In the genomic region with DNA sequence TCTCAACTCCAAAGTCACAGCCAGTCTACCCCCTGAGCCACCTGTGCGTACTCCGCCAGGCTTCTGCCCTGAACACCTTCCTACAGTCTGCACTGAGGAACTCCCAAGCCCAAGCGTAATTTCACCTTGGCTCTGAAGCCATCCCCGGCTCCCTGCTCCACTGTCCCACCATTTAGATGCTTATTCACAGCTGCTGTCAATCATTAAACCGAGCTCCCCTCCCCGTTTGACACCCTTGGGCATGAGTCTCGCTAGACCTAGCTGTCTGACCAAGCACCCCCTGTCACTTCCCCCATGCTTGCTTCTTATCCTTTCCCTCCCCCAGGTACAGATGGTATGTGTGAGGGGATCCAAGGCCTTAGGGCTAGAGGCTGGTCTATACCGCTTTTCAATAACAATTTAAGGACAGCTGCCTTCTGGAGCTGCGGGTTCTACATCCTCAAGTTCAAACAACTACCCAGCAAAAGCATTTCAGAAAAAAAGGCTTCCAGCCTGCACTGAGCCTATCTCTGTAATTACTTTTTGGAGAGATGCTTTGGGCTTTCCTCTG, we compare ENCODE assay signal across 12 mouse cellular contexts. TPM values are rescaled to one million over a fixed set of nuclear protein-coding genes. Genes with fewer than 3 reads are reported as not detected.
DNase-seq lines count a peak whose midpoint lies in the region; ATAC-seq and TF ChIP-seq lines count a peak whose summit lies in the region.
"Had no signal": no experiment of that assay in that cellular context is flagged by ENCODE, and none has a peak within 500 bp of the region (broad histone marks: within the 10 kb centered on the region; RNA-seq: fewer than 3 reads in every experiment).

No protein-coding gene starts in this region.

- DNase-seq in lung, postnatal 10 days, result no peak
- DNase-seq in embryonic facial prominence, embryonic 14.5 days (ENCODE audit: low spot score), result no peak
- DNase-seq in kidney, adult 8-10 months, result peak; percentile 86 to 87
- no peak for DNase-seq in limb, embryonic 14.5 days (ENCODE audit: low spot score)
- DNase-seq in left cerebral cortex, postnatal 10 days (ENCODE audit: extremely low spot score in 1 of 2, low spot score in 2 of 2), result no peak
- no peak for DNase-seq in embryo, embryonic 10.5 days (ENCODE audit: low spot score)
- no peak for DNase-seq in ovary, postnatal 36 days (ENCODE audit: low spot score)
- DNase-seq: heart, adult 11 months had no signal

- TF ChIP-seq POLR2A in limb, embryonic 14.5 days (IDR thresholded peaks at IDR 0.05; ENCODE audit: borderline replicate concordance, extremely low read depth, insufficient read depth, insufficient read length), result no peak

- H3K9ac ChIP-seq in lung, embryonic 15.5 days, result no peak overlapping the region
- peak overlapping the region; percentile 40; the same call in 1 of the 2 replicates for H3K9ac ChIP-seq in embryonic facial prominence, embryonic 14.5 days (ENCODE audit: low read depth, low read length)
- peak overlapping the region; percentile 29; the same call in 1 of the 2 replicates for H3K9ac ChIP-seq in limb, embryonic 14.5 days (ENCODE audit: low read depth, low read length, severe bottlenecking)

- no peaks in the 10 kb centered on the region for H3K36me3 ChIP-seq in lung, embryonic 15.5 days
- no peaks in the 10 kb centered on the region for H3K36me3 ChIP-seq in embryonic facial prominence, embryonic 14.5 days (ENCODE audit: control insufficient read depth, insufficient read depth, low read length)
- H3K36me3 ChIP-seq in limb, embryonic 14.5 days (ENCODE audit: control insufficient read depth, insufficient read depth, low read length), result no peaks in the 10 kb centered on the region

- no peak overlapping the region for H3K4me3 ChIP-seq in lung, embryonic 15.5 days
- H3K4me3 ChIP-seq in embryonic facial prominence, embryonic 14.5 days (ENCODE audit: low read depth, low read length), result no peak overlapping the region
- no peak overlapping the region for H3K4me3 ChIP-seq in limb, embryonic 14.5 days (replicated peaks; ENCODE audit: low read length)

- H3K4me1 ChIP-seq in lung, embryonic 15.5 days, result peaks cover 82% of the 10 kb centered on the region
- H3K4me1 ChIP-seq in embryonic facial prominence, embryonic 14.5 days (ENCODE audit: control insufficient read depth, insufficient read depth, low read length), result peaks cover 30% of the 10 kb centered on the region
- peaks cover 34% of the 10 kb centered on the region for H3K4me1 ChIP-seq in limb, embryonic 14.5 days (ENCODE audit: control insufficient read depth, insufficient read depth, low read length)

- no peak for ATAC-seq in lung, embryonic 15.5 days (ENCODE audit: borderline replicate concordance, extremely low read depth, low FRiP score, low TSS enrichment)
- no peak for ATAC-seq in embryonic facial prominence, embryonic 14.5 days (ENCODE audit: low read depth)
- no peak for ATAC-seq in limb, embryonic 14.5 days (ENCODE audit: low FRiP score, low read depth)

- H3K27ac ChIP-seq in lung, embryonic 15.5 days, result peak overlapping the region; percentile 45
- H3K27ac ChIP-seq in embryonic facial prominence, embryonic 14.5 days (replicated peaks; ENCODE audit: low read depth, low read length), result peak overlapping the region; percentile 79
- H3K27ac ChIP-seq in limb, embryonic 14.5 days (replicated peaks; ENCODE audit: low read depth, low read length), result peak overlapping the region; percentile 52; the same call in 1 of the 2 replicates

- H3K9me3 ChIP-seq in lung, embryonic 15.5 days, result no peaks in the 10 kb centered on the region
- no peaks in the 10 kb centered on the region for H3K9me3 ChIP-seq in embryonic facial prominence, embryonic 14.5 days (ENCODE audit: control insufficient read depth, low read length)
- H3K9me3 ChIP-seq in limb, embryonic 14.5 days (ENCODE audit: control insufficient read depth, low read length), result no peaks in the 10 kb centered on the region

- intact Hi-C loops in left cerebral cortex, postnatal 10 days (cut with DNase I), result loop anchor here (10.0 kb wide), 1 partner anchor 125 kb away; no protein-coding TSS in a partner anchor

- H3K27me3 ChIP-seq in lung, embryonic 15.5 days, result no peaks in the 10 kb centered on the region
- no peaks in the 10 kb centered on the region for H3K27me3 ChIP-seq in embryonic facial prominence, embryonic 14.5 days (replicated peaks; ENCODE audit: control insufficient read depth, insufficient read depth, low read length)
- no peaks in the 10 kb centered on the region for H3K27me3 ChIP-seq in limb, embryonic 14.5 days (ENCODE audit: control insufficient read depth, insufficient read depth, low read length)

- 50% methylated on average over 9 of the region's 9 CpGs for WGBS in lung, embryonic 15.5 days
- WGBS in embryonic facial prominence, embryonic 14.5 days, result 40% methylated on average over 9 of the region's 9 CpGs
- WGBS in limb, embryonic 14.5 days, result 48% methylated on average over 9 of the region's 9 CpGs

- no peak overlapping the region for H3K4me2 ChIP-seq in lung, embryonic 15.5 days
- H3K4me2 ChIP-seq in embryonic facial prominence, embryonic 14.5 days (ENCODE audit: low read depth, low read length), result 0 out of 2 replicates have a peak overlapping the region, but pooled peaks have one; percentile 0
- no peak overlapping the region for H3K4me2 ChIP-seq in limb, embryonic 14.5 days (replicated peaks; ENCODE audit: low read depth, low read length, severe bottlenecking)

RNA-seq across cellular contexts. Expression of gene Fignl2, which starts 8.7 kb away (rescaled TPM):
- polyA plus RNA-seq in lung, embryonic 15.5 days (2015; fragmentation: Nextera tagmentation; extraction: Ambion mirVana), result 0.19 and 0.24 TPM in 2 replicates
- polyA plus RNA-seq in embryonic facial prominence, embryonic 14.5 days (2014; fragmentation: Nextera tagmentation; extraction: Ambion mirVana), result 0.26 and 0.30 TPM in 2 replicates
- polyA plus RNA-seq in limb, embryonic 14.5 days (2012; rRNA removed), result 3.7 and 5.4 TPM in 2 replicates
- polyA plus RNA-seq in limb, embryonic 14.5 days (2014; fragmentation: Nextera tagmentation; extraction: Ambion mirVana), result 0.15 and 0.17 TPM in 2 replicates
- 1 to 10 TPM; 1.0 to 1.1 TPM for total RNA-seq in left cerebral cortex, postnatal 10 days (2021)

RNA-seq across cellular contexts. Expression of gene Gm47841, which starts 22.5 kb away (rescaled TPM):
- 0.19 TPM in 1 of 2 replicates, not detected in the other for polyA plus RNA-seq in lung, embryonic 15.5 days (2015; fragmentation: Nextera tagmentation; extraction: Ambion mirVana)
- not detected in 2 replicates for polyA plus RNA-seq in embryonic facial prominence, embryonic 14.5 days (2014; fragmentation: Nextera tagmentation; extraction: Ambion mirVana)
- 0.05 TPM in 1 of 2 replicates, not detected in the other for polyA plus RNA-seq in limb, embryonic 14.5 days (2012; rRNA removed)
- polyA plus RNA-seq in limb, embryonic 14.5 days (2014; fragmentation: Nextera tagmentation; extraction: Ambion mirVana), result not detected in 2 replicates
- under 1 TPM in 1 of 2 experiments, not detected in 1; 0.32 TPM for total RNA-seq in left cerebral cortex, postnatal 10 days (2021)
- total RNA-seq: megakaryocyte progenitor cell, adult 5-6 weeks; neutrophil, adult 5-6 weeks had no signal
- polyA plus RNA-seq: thymus, postnatal 0 days had no signal

RNA-seq across cellular contexts. Expression of gene Ankrd33, which starts 45.8 kb away (rescaled TPM):
- polyA plus RNA-seq in lung, embryonic 15.5 days (2015; fragmentation: Nextera tagmentation; extraction: Ambion mirVana), result not detected in 2 replicates
- polyA plus RNA-seq in embryonic facial prominence, embryonic 14.5 days (2014; fragmentation: Nextera tagmentation; extraction: Ambion mirVana), result not detected in 2 replicates
- not detected in 2 replicates for polyA plus RNA-seq in limb, embryonic 14.5 days (2012; rRNA removed)
- not detected in 2 replicates for polyA plus RNA-seq in limb, embryonic 14.5 days (2014; fragmentation: Nextera tagmentation; extraction: Ambion mirVana)
- not detected for total RNA-seq in left cerebral cortex, postnatal 10 days (2021)
- total RNA-seq: megakaryocyte progenitor cell, adult 5-6 weeks; neutrophil, adult 5-6 weeks had no signal
- polyA plus RNA-seq: thymus, postnatal 0 days had no signal

RNA-seq across cellular contexts. Expression of gene Acvrl1, which starts 58.6 kb away (rescaled TPM):
- 68.2 and 72.4 TPM in 2 replicates for polyA plus RNA-seq in lung, embryonic 15.5 days (2015; fragmentation: Nextera tagmentation; extraction: Ambion mirVana)
- 11.5 and 13.5 TPM in 2 replicates for polyA plus RNA-seq in embryonic facial prominence, embryonic 14.5 days (2014; fragmentation: Nextera tagmentation; extraction: Ambion mirVana)
- 16.1 and 17.8 TPM in 2 replicates for polyA plus RNA-seq in limb, embryonic 14.5 days (2012; rRNA removed)
- polyA plus RNA-seq in limb, embryonic 14.5 days (2014; fragmentation: Nextera tagmentation; extraction: Ambion mirVana), result 8.2 and 10.2 TPM in 2 replicates
- 10 to 100 TPM; 13.1 TPM for total RNA-seq in left cerebral cortex, postnatal 10 days (2021)

Comparison
In these comparisons a context has a peak if more than half of its experiments do, and no peak if none do; other contexts are left out.
1. DNase-seq: peak in kidney, adult 8-10 months (2 of 2); none in lung, postnatal 10 days (single experiment), embryonic facial prominence, embryonic 14.5 days (single experiment), limb, embryonic 14.5 days (single experiment), left cerebral cortex, postnatal 10 days (0 of 2), embryo, embryonic 10.5 days (single experiment) and ovary, postnatal 36 days (single experiment).
2. Peak in every context shown above with its lines, with median percentiles within 50 percentile points of each other: H3K27ac ChIP-seq.